Mouse (Mus musculus) heart, embryonic 10.5 days (tissue): ENCODE data around the gene Abcb11. TPM values are rescaled to one million over a fixed set of nuclear protein-coding genes. Genes with fewer than 3 reads are reported as not detected.

Source experiments
- DNase-seq: peaks from one replicate; pipeline ENCODE4 v3.0.0-alpha.2; 2017; ENCODE audit warnings: low spot score
- H3K27ac ChIP-seq: fragments of 300-500 bp; sonication (generic); 2 replicates; pipeline ENCODE4 v1.5.1; 2016; ENCODE audit warnings: mild to moderate bottlenecking
- H3K27me3 ChIP-seq: fragments of 300-500 bp; sonication (generic); 2 replicates; pipeline ENCODE4 v1.6.1; 2016; ENCODE audit warnings: mild to moderate bottlenecking; ENCODE audit not compliant: poor library complexity, insufficient read depth, severe bottlenecking
- H3K36me3 ChIP-seq: fragments of 300-500 bp; sonication (generic); 2 replicates; pipeline ENCODE4 v1.6.1; 2016; ENCODE audit warnings: mild to moderate bottlenecking, moderate library complexity
- H3K4me1 ChIP-seq: fragments of 300-500 bp; sonication (generic); 2 replicates; pipeline ENCODE4 v1.6.1; 2016; ENCODE audit warnings: mild to moderate bottlenecking
- H3K4me3 ChIP-seq: fragments of 300-500 bp; sonication (generic); 2 replicates; pipeline ENCODE4 v1.5.1; 2016; ENCODE audit warnings: mild to moderate bottlenecking, moderate library complexity
- H3K9me3 ChIP-seq: fragments of 300-500 bp; sonication (generic); 2 replicates; pipeline ENCODE4 v1.6.1; 2016; ENCODE audit warnings: mild to moderate bottlenecking, moderate library complexity
- WGBS: fragments of 180-500 bp; shearing (Covaris S2); methylation state at CpG from one replicate; pipeline ENCODE4 v1.1.7; 2016; 5-methylcytosine and 5-hydroxymethylcytosine counted together
- polyA plus RNA-seq: library from polyadenylated mRNA; unstranded; fragments of >200 nt; fragmentation: Nextera tagmentation; extraction: Ambion mirVana; gene quantifications from 2 replicates; pipeline ENCODE4 v1.2.1, GENCODE M21; 2016

Abcb11 gene
- polyA plus RNA-seq, 1 experiment from 2014 or later: 0.13 TPM

- Histone ChIP-seq H3K27me3 (no peaks in the 10 kb centered on the region), H3K4me1 (peaks cover 5% of the 10 kb centered on the region), H3K27ac (peak within 1 kb of the TSS; percentile 92), H3K36me3 (peaks cover 23% of the 10 kb centered on the region), H3K9me3 (no peaks in the 10 kb centered on the region), H3K4me3 (peak within 1 kb of the TSS; percentile 80)
- peak; percentile 98 for DNase-seq
- WGBS: under 1% methylated on average over 46 of the region's 46 CpGs
Measured at GRCm38 (mm10) chr2:69205791-69206351, 136.5 kb downstream of the Abcb11 start, which contains the start of gene Spc25. Gene Spc25 (minus strand): TSS chr2:69206194.

DNA sequence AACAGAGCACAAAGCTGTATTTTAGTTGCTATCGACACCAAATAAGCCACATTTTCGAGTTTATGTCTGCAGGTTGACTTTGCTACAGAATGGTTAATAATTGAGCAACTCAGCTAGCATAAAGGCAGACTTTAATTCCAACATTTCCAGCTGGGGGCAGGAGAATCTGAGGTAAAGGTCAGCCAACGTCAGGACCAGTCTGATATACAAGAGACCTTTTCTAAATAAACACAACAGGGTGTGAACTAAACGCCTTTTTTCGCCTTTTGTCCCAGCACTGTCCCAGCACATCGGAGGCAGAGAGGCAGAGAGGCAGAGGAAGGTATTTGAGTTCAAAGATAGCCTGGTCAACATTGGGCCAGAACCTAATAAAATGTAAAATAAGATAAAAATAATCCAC is 137.2 kb downstream of the Abcb11 start:
- peaks cover 25% of the 10 kb centered on the region for H3K36me3 ChIP-seq
- DNase-seq: no peak
- 23% methylated on average over 6 of the region's 6 CpGs for WGBS

GRCm38 (mm10) chr2:69193555-69193954 is 148.9 kb downstream of the Abcb11 start:
- peak; percentile 73 for DNase-seq
- 83% methylated on average over 5 of the region's 5 CpGs for WGBS
- H3K4me3 ChIP-seq: no peak overlapping the region
- H3K27ac ChIP-seq: no peak overlapping the region
- H3K27me3 ChIP-seq: no peaks in the 10 kb centered on the region
- H3K9me3 ChIP-seq: no peaks in the 10 kb centered on the region
- H3K4me1 ChIP-seq: no peaks in the 10 kb centered on the region
- peaks cover 48% of the 10 kb centered on the region for H3K36me3 ChIP-seq

More for the DNA sequence above, 137.2 kb downstream of the Abcb11 start:
- Histone ChIP-seq H3K27ac (peak overlapping the region; percentile 92), H3K27me3 (no peaks in the 10 kb centered on the region), H3K4me1 (peaks cover 5% of the 10 kb centered on the region), H3K9me3 (no peaks in the 10 kb centered on the region), H3K4me3 (peak overlapping the region; percentile 80)

DNA sequence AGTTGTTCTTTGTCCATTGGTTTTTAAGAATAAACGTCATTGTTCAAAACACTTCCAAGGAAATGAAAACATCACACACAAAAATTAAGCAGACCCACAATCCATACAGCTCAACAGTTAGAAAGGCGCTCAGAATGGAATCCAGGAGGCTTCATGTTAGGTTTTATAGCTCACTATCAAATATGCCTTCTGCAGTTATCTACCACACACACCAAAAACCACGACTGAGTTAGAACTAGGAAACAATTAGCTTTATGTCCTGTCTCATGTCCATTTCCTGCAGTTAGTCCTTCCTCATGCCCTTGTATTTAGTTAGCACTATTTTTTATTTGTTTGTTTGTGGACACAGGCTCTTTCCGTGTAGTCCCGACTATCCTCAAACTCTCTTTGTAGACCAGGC is 151.4 kb downstream of the Abcb11 start:
- DNase-seq: no peak
- Histone ChIP-seq H3K4me3 (no peak overlapping the region), H3K9me3 (no peaks in the 10 kb centered on the region), H3K27me3 (no peaks in the 10 kb centered on the region), H3K4me1 (no peaks in the 10 kb centered on the region), H3K36me3 (peaks cover 37% of the 10 kb centered on the region), H3K27ac (no peak overlapping the region)
- 83% methylated on average over 5 of the region's 5 CpGs for WGBS

DNA sequence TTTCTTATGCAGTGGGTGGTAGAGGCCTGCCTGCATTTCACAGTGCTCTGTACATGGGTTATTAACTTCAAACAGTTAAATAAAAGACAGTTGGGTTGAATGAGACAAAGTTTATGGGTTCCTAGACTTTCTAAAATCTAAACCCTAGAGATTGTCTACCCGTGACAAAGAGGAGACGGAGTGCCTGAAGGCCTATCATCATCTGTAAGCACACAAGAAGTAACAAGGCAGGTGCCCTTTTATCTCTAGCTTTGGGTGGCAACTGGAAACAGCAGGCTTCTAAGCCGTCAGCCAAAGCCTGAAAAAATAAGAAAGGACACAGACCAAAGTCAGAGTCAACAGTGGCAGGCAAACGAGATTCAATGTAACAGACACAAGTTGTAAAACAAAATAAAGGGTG is 153.2 kb downstream of the Abcb11 start:
- WGBS: 68% methylated on average over 4 of the region's 4 CpGs
- DNase-seq: no peak
- Histone ChIP-seq H3K4me1 (no peaks in the 10 kb centered on the region), H3K27me3 (no peaks in the 10 kb centered on the region), H3K36me3 (peaks cover 19% of the 10 kb centered on the region), H3K27ac (no peak overlapping the region), H3K4me3 (no peak overlapping the region), H3K9me3 (no peaks in the 10 kb centered on the region)

DNA sequence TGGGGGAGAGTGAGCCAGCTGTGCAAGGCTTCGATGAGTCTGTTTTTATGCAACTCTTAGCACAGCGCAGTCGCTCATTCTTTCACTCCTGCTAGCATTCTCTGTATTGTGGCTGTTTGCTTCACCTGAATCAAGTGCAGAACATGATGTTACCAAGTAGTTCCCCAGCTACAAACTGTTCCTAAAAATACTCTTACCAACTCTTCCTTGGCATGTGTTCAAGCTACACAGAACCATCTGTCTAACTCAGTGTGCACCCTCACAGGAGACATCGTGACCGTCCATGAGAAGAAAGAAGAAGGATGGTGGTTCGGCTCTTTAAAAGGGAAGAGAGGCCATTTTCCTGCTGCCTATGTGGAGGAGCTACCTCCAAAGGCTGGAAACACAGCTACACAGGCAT is 153.7 kb downstream of the Abcb11 start:
- H3K27me3 ChIP-seq: no peaks in the 10 kb centered on the region
- 86% methylated on average over 6 of the region's 6 CpGs for WGBS
- no peak overlapping the region for H3K4me3 ChIP-seq
- H3K4me1 ChIP-seq: no peaks in the 10 kb centered on the region
- H3K9me3 ChIP-seq: no peaks in the 10 kb centered on the region
- H3K36me3 ChIP-seq: peaks cover 14% of the 10 kb centered on the region
- no peak overlapping the region for H3K27ac ChIP-seq
- DNase-seq: no peak

Other genes with a start within 250 kb of the Abcb11 start
- 2.1 and 3.8 TPM in 2 replicates for gene Nostrin, start 206.8 kb downstream of the Abcb11 start, polyA plus RNA-seq
- gene Spc25, start 136.4 kb downstream of the Abcb11 start, polyA plus RNA-seq: 144 and 158 TPM in 2 replicates
- not detected in 2 replicates for gene G6pc2, start 131.5 kb downstream of the Abcb11 start, polyA plus RNA-seq
- gene Dhrs9, start 37.8 kb upstream of the Abcb11 start, polyA plus RNA-seq: not detected in 2 replicates
- 0.60 and 1.3 TPM in 2 replicates for gene Lrp2, start 243.4 kb upstream of the Abcb11 start, polyA plus RNA-seq